Mouse (Mus musculus) cerebellum, adult 2 months (tissue): ENCODE measurements at regions not wholly inside any gene's neighbourhood (a gene's known extent, or its start where the extent isn't known, plus 50 kb on each side); places are given as distances from the start of the nearest gene placed in this dataset.

Experiments used
- CTCF ChIP-seq: fragments of 200-500 bp; IDR thresholded peaks from 2 replicates; pipeline ENCODE4 v1.5.1; 2011; ENCODE audit warnings: low read depth, mild to moderate bottlenecking, control low read depth, low read length, moderate library complexity, borderline replicate concordance; ENCODE audit not compliant: insufficient read depth
- POLR2A ChIP-seq: fragments of 200-500 bp; IDR thresholded peaks from 2 replicates; pipeline ENCODE4 v1.6.1; 2011; ENCODE audit warnings: low read length, control low read depth, borderline replicate concordance; ENCODE audit not compliant: insufficient read depth

GRCm38 (mm10) chr11:41470938-41471633, 529.6 kb downstream of the Gabrg2 start:
- TF ChIP-seq CTCF: no peak
- no peak for TF ChIP-seq POLR2A
